Mouse (Mus musculus): ENCODE data around the gene Aipl1.

GRCm38 (mm10) chr11:72010940-72011722 lies 26.2 kb downstream of the Aipl1 start:
- no peak for TF ChIP-seq CTCF (IDR thresholded peaks at IDR 0.05; ENCODE audit: control insufficient read depth, insufficient read depth, insufficient read length)
- TF ChIP-seq MYOG (IDR thresholded peaks at IDR 0.05; ENCODE audit: control insufficient read depth, extremely low read depth, insufficient read length), result no peak
- TF ChIP-seq USF1 (IDR thresholded peaks at IDR 0.05; ENCODE audit: low read depth), result no peak
